Mouse (Mus musculus) kidney, embryonic 15.5 days (tissue): ENCODE results near the gene Gm21915. TPM values are rescaled to one million over a fixed set of nuclear protein-coding genes. Genes with fewer than 3 reads are reported as not detected.

Experiments
- ATAC-seq: fragments of 200-750 bp; cut with Nextera tagmentation; replicated peaks from 2 replicates; pipeline ENCODE4 v1.8.0; 2017; ENCODE audit warnings: moderate TSS enrichment; ENCODE audit not compliant: low FRiP score
- H3K27ac ChIP-seq: fragments of 300-500 bp; sonication (generic); 2 replicates; pipeline ENCODE4 v1.5.1; 2015; ENCODE audit warnings: mild to moderate bottlenecking, inconsistent platforms
- H3K27me3 ChIP-seq: fragments of 300-500 bp; sonication (generic); 2 replicates; pipeline ENCODE4 v1.6.1; 2015; ENCODE audit warnings: inconsistent platforms
- H3K36me3 ChIP-seq: fragments of 300-500 bp; sonication (generic); 2 replicates; pipeline ENCODE4 v1.6.1; 2015; ENCODE audit warnings: inconsistent platforms
- H3K4me1 ChIP-seq: fragments of 300-500 bp; sonication (generic); 2 replicates; pipeline ENCODE4 v1.6.1; 2015; ENCODE audit warnings: inconsistent platforms
- H3K4me2 ChIP-seq: fragments of 300-500 bp; sonication (generic); 2 replicates; pipeline ENCODE4 v1.6.1; 2015; ENCODE audit warnings: moderate library complexity, mild to moderate bottlenecking, inconsistent platforms
- H3K4me3 ChIP-seq: fragments of 300-500 bp; sonication (generic); replicated peaks from 2 replicates; pipeline ENCODE4 v1.5.1; 2015; ENCODE audit warnings: mild to moderate bottlenecking, inconsistent platforms
- H3K9ac ChIP-seq: fragments of 300-500 bp; sonication (generic); 2 replicates; pipeline ENCODE4 v1.6.1; 2015; ENCODE audit warnings: mild to moderate bottlenecking, inconsistent platforms
- H3K9me3 ChIP-seq: fragments of 300-500 bp; sonication (generic); replicated peaks from 2 replicates; pipeline ENCODE4 v1.6.1; 2016; ENCODE audit warnings: inconsistent platforms
- WGBS: fragments of 180-500 bp; shearing (Covaris S2); methylation state at CpG from one replicate; pipeline ENCODE4 v1.1.7; 2015; ENCODE audit warnings: mixed read lengths; 5-methylcytosine and 5-hydroxymethylcytosine counted together
- polyA plus RNA-seq: library from polyadenylated mRNA; unstranded; fragments of >200 nt; fragmentation: Nextera tagmentation; extraction: Ambion mirVana; gene quantifications from 2 replicates; pipeline ENCODE4 v1.2.1, GENCODE M21; 2015

Gm21915 gene
- polyA plus RNA-seq, 1 experiment from 2014 or later = not detected

GRCm38 (mm10) chr9:40704364-40705276 lies 34.2 kb downstream of the Gm21915 start:
- Histone ChIP-seq H3K9ac (no peak overlapping the region), H3K4me3 (no peak overlapping the region), H3K27ac (peak overlapping the region; percentile 24), H3K4me2 (no peak overlapping the region), H3K9me3 (no peaks in the 10 kb centered on the region), H3K36me3 (no peaks in the 10 kb centered on the region), H3K4me1 (peaks cover 58% of the 10 kb centered on the region), H3K27me3 (no peaks in the 10 kb centered on the region; the same call in 1 of the 2 replicates)
- 8% methylated on average over 10 of the region's 10 CpGs for WGBS
- ATAC-seq = peak; percentile 35

- Histone ChIP-seq H3K27ac (peak overlapping the region; percentile 81), H3K27me3 (no peaks in the 10 kb centered on the region; the same call in 1 of the 2 replicates), H3K9me3 (no peaks in the 10 kb centered on the region), H3K9ac (no peak overlapping the region), H3K4me2 (no peak overlapping the region), H3K4me1 (peaks cover 63% of the 10 kb centered on the region), H3K4me3 (no peak overlapping the region), H3K36me3 (no peaks in the 10 kb centered on the region)
- WGBS = 41% methylated on average over 12 of the region's 12 CpGs
- ATAC-seq = peak; percentile 57
These were observed 38.2 kb downstream of the Gm21915 start for GRCm38 (mm10) chr9:40708448-40709140.

- 56% methylated on average over 7 of the region's 7 CpGs for WGBS
- Histone ChIP-seq H3K4me2 (no peak overlapping the region), H3K27me3 (no peaks in the 10 kb centered on the region; the same call in 1 of the 2 replicates), H3K9ac (no peak overlapping the region), H3K4me1 (peaks cover 58% of the 10 kb centered on the region), H3K9me3 (no peaks in the 10 kb centered on the region), H3K27ac (peak overlapping the region; percentile 81), H3K4me3 (no peak overlapping the region), H3K36me3 (no peaks in the 10 kb centered on the region)
- ATAC-seq = no peak
These were observed 38.7 kb downstream of the Gm21915 start for GRCm38 (mm10) chr9:40709141-40709537.

GRCm38 (mm10) chr9:40709587-40709986 lies 39.2 kb downstream of the Gm21915 start:
- no peak for ATAC-seq
- no peaks in the 10 kb centered on the region for H3K9me3 ChIP-seq
- no peaks in the 10 kb centered on the region; the same call in 1 of the 2 replicates for H3K27me3 ChIP-seq
- 50% methylated on average over 3 of the region's 3 CpGs for WGBS
- no peak overlapping the region for H3K4me2 ChIP-seq
- H3K27ac ChIP-seq = peak overlapping the region; percentile 81
- H3K4me3 ChIP-seq = no peak overlapping the region
- no peaks in the 10 kb centered on the region for H3K36me3 ChIP-seq
- no peak overlapping the region for H3K9ac ChIP-seq
- peaks cover 54% of the 10 kb centered on the region for H3K4me1 ChIP-seq

- H3K4me1 ChIP-seq = peaks cover 50% of the 10 kb centered on the region
- 58% methylated on average over 3 of the region's 3 CpGs for WGBS
- H3K9me3 ChIP-seq = no peaks in the 10 kb centered on the region
- no peak overlapping the region for H3K9ac ChIP-seq
- H3K4me2 ChIP-seq = no peak overlapping the region
- no peaks in the 10 kb centered on the region; the same call in 1 of the 2 replicates for H3K27me3 ChIP-seq
- H3K4me3 ChIP-seq = no peak overlapping the region
- ATAC-seq = no peak
- H3K36me3 ChIP-seq = no peaks in the 10 kb centered on the region
- no peak overlapping the region for H3K27ac ChIP-seq
These were observed 39.6 kb downstream of the Gm21915 start for GRCm38 (mm10) chr9:40709991-40710390.

- Histone ChIP-seq H3K27ac (no peak overlapping the region; the same call in 1 of the 2 replicates), H3K4me2 (no peak overlapping the region), H3K4me3 (no peak overlapping the region), H3K4me1 (peaks cover 47% of the 10 kb centered on the region), H3K27me3 (no peaks in the 10 kb centered on the region; the same call in 1 of the 2 replicates), H3K9me3 (no peaks in the 10 kb centered on the region), H3K36me3 (no peaks in the 10 kb centered on the region), H3K9ac (no peak overlapping the region)
- 66% methylated on average over 4 of the region's 4 CpGs for WGBS
- ATAC-seq = no peak
These were observed 41.2 kb downstream of the Gm21915 start for GRCm38 (mm10) chr9:40711654-40712053.

GRCm38 (mm10) chr9:40717182-40717874 lies 46.9 kb downstream of the Gm21915 start:
- peak overlapping the region; percentile 33 for H3K4me2 ChIP-seq
- WGBS = 38% methylated on average over 18 of the region's 18 CpGs

GRCm38 (mm10) chr9:40717875-40718185 lies 47.4 kb downstream of the Gm21915 start:
- H3K27ac ChIP-seq = peak overlapping the region; percentile 80
- peak; percentile 54 for ATAC-seq
- no peaks in the 10 kb centered on the region for H3K27me3 ChIP-seq
- no peak overlapping the region for H3K4me3 ChIP-seq
- no peaks in the 10 kb centered on the region for H3K9me3 ChIP-seq
- H3K4me1 ChIP-seq = peaks cover 57% of the 10 kb centered on the region
- no peak overlapping the region for H3K9ac ChIP-seq
- 10% methylated on average over 7 of the region's 7 CpGs for WGBS
- no peaks in the 10 kb centered on the region for H3K36me3 ChIP-seq
- H3K4me2 ChIP-seq = peak overlapping the region; percentile 33

More at GRCm38 (mm10) chr9:40717182-40717874, 46.9 kb downstream of the Gm21915 start:
- Histone ChIP-seq H3K36me3 (no peaks in the 10 kb centered on the region), H3K27me3 (no peaks in the 10 kb centered on the region), H3K4me3 (no peak overlapping the region), H3K9ac (no peak overlapping the region), H3K9me3 (no peaks in the 10 kb centered on the region), H3K4me1 (peaks cover 52% of the 10 kb centered on the region), H3K27ac (peak overlapping the region; percentile 80)
- peak; percentile 53; the same call in 1 of the 2 replicates for ATAC-seq

Other genes starting within 250 kb of the Gm21915 start
- gene Gramd1b, start 139.2 kb upstream of the Gm21915 start, polyA plus RNA-seq = 7.3 and 10.2 TPM in 2 replicates
- gene Clmp, start 15.3 kb downstream of the Gm21915 start, polyA plus RNA-seq = 26.7 and 29.9 TPM in 2 replicates
- 2,873 and 3,000 TPM in 2 replicates for gene Hspa8, start 130.4 kb downstream of the Gm21915 start, polyA plus RNA-seq
- gene Bsx, start 203.5 kb downstream of the Gm21915 start, polyA plus RNA-seq = not detected in 2 replicates